Mouse (Mus musculus) liver (tissue): ENCODE measurements around the gene B4galnt2.
"Not testable (repeated sequence)": the region's sequence is repeated elsewhere in the genome, so short reads cannot be mapped to it uniquely, and the experiment has no call there.

Experiments
- DNase-seq: peaks from one replicate; pipeline ENCODE4 v3.0.0-alpha.2; 2020; ENCODE audit warnings: mixed read lengths

The B4galnt2 gene

DNA sequence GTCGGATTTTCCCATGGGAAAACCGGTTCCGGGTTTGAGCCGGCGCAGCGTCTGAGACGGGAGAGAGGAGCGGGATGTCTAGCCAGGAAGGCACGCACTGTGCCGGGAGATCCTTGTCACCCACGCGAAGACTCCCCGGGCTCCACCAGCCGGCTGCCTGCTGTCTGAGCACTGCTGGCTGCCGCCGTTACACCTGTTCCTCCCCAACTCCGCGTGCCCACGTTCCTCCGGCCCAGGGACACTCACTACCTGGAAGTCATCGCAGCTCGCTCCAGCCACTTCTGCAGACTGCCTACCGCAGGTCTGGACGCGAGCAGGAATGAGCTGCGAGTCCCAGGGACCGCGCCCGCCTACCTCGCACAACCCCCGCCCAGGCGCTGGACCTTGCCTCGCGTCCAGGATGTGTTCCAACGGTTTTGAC, at the start of gene B4galnt2:
Gene B4galnt2 (minus strand): TSS at position 321 of the 421 bp plus-strand sequence.
- DNase-seq: peak; percentile 14

DNA sequence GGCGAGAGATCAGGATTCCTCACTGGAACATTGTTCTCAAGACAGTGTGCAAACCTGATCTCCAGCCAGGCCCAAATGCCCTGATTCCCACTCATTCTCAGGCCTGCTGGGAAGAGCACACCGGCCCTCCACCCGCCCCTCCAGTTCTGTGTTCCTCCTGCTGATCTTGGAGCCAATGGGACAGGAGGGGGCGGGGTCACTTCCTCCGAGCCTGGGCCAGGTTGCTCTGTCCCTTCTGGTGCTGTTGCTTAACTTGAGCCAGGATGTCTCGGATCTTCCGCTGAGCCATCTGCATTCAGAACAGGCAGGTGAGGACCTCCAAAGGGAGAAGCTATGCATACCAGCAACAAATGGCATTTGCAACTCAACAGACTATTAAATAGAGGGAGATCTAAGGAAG, 48.6 kb upstream of the B4galnt2 start:
- no peak for DNase-seq

DNA sequence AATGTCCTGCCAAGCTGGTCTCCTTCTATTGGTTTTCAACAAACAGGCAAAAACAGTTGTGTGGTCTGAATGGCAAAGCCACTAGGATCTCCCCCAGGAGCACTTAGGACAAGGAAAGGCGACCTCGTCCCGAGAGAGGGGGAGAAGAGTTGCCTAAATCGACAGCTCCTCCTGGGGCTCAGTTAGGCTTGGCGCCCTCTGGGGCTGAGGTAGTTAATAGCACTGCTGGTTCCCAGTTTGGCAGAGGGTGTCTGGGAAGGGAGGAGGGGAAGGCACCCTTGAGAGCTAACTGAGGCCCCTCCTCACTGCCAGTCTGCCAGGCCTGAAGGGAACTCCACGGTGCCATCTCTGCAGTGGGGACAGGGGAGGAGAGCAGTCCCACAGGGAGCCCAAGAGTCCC, 44.5 kb upstream of the B4galnt2 start:
- no peak for DNase-seq

DNA sequence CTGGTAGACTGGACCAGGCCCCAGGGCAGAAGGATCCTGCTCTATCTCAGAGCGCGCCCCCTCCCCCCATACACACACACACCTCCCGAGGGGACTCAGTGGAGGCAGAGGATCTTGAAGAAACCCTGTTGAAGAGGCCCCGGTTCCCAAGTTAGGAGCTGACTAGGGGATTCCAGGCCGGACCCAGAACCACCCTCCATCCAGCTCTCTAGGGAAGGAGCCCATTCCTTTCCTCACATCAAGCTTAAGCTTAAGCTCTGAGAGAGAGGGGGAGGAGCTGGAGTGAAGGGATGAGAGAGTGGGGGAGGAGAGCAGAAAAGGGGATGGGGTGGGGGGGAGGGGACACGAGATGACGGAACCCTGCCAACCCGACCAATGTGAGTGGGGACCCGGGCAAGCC, 43.6 kb upstream of the B4galnt2 start:
- no peak for DNase-seq

DNA sequence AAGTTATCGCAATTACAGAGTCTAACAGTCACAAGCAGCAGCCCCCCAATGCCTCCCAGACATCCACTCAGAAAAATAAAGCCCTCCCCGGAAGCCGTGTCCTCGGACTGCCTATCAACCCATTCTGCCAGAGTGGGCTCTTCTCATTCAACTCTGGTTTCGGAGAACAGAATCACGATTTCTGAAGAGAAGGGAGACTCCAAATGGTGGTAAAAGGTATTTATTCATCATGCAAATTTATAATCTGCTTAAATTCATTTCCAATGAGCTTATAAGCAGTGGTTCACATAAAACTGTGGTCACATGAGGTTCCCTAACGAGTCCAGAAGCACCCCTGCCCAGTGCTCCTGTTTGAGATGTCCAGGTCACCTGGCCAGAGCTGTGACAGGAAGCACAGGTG, 42.7 kb upstream of the B4galnt2 start:
- DNase-seq: no peak

DNA sequence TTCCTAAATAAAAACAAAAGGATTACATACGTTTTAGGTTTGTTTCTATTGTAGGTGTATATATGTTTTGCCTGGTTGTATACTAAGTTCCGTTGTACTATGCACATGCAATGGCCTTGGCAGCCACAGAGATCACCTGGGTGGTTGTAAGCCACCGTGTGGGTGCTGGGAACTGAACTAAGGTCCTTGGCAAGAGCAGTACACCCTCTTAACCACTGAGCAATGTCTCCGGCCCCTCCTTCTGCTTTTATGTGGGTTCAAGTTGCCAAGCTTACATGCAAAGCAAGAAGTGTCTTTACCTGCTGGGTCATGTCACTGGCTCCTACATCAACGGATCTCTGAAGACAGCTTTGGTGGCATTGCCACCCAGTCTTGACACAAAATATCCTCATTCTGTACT, 38.6 kb upstream of the B4galnt2 start:
- no peak for DNase-seq

DNA sequence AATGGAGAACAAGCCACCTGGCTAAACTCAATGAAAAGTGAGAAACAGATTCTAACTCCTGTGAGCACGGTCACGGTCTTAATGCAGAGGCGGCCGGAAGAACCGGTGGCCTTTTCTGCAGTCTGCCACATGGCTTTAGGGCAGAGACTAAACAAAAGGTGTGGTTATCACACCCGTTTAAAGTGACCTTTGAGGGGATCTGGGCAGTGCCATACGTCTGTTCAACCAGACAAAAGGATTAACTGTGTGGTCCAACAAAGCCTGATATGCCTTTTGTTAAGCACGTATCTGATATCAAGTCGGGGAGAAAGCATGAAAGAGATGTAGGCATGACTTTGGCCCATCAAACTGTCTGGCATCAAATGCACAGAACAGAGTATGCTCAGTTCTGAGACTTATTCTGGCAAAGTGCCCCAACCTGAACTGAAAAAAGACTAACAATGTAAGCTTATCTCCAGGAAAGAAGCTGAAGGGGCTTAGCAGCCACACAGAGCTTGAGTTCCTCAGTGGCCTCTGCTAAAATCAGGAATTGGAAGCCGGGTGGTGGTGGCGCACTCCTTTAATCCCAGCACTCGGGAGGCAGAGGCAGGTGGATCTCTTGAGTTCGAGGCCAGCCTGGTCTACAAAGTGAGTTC, 31.3 kb upstream of the B4galnt2 start:
- no peak for DNase-seq

DNA sequence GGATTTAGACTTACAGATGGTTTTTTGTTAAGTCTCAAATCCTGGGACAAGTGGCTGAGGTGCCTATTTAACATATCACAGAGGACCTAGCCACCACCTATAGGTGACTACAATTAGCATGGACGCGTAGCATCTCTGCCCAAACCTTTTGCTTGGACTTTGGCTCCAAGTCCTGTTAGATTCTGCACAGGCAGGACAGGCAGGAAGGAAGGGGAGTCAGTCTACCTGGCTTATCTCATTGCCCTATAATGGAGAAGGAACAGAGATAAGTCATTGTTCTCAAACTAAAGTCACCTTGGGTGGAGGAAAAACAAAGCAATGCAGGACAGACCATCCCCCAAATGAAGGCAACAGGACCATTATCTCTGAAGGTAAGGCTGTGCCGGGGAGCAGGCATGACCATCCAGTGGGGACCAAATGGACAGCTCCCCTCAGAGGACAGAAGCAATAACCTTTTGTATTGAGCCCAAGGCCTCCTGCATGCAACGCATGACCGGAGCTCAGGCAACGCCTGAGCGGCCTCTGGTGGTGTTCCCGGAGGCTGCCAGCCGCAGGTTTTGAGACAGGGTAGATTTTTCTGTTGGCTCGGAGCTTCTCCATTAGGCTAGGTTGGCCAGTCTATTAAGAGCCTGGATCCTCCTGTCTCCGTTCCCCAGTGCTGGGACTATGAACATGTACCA, 25.3 kb upstream of the B4galnt2 start:
- DNase-seq: peak; percentile 36

DNA sequence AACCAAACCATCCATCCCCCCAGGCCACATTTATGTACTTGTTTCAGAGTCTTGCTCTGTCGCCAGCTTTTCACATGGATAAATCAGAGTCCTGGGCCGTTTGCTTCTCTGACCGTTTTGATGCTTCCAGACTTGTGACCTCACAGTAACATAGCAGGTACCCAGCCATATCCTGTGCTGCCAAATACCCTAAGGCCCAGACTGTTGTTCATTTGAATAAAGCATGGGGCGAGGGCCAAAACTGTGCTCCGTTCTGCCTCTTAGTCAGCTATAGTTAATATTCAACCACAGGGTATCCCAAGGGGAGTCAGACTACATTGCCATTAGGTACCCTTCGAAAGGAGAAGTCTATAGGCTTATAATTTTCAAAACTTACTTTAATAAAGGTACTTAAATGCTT, 21.7 kb upstream of the B4galnt2 start:
- DNase-seq: no peak

DNA sequence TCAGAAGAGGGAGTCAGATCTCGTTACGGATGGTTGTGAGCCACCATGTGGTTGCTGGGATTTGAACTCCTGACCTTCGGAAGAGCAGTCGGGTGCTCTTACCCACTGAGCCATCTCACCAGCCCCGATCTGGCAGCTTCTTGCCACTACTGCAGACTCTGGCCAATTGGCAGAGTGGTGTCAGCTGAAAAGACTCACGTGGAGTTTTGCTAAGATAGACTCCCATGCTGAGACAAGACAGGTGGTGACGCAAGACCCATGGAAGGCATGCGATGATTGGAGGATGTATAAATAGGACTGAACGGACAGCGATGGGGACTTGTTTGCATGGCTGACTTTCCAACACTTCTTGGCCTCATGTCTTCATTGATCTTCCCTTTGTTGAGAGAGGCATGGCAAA, 17.5 kb upstream of the B4galnt2 start:
- DNase-seq: not testable (repeated sequence)

DNA sequence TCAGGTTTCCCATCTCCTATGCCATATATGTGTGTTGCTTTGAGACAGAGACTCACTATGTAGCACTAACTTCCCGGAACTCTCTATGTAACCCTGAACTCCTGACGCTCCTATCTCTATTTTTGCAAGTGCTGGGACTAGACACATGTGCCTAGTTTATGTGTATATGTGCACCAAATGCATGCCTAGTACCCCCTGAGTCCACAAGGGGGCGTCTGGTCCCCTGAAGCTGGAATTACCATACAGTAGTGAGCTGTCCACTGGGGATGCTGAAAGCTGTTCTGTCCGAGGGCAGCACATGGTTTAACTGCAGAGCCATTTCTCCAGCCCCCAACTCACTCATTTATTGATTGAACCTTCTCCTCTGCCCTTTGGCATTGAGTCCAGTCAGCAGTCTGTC, 11.7 kb upstream of the B4galnt2 start:
- DNase-seq: no peak

DNA sequence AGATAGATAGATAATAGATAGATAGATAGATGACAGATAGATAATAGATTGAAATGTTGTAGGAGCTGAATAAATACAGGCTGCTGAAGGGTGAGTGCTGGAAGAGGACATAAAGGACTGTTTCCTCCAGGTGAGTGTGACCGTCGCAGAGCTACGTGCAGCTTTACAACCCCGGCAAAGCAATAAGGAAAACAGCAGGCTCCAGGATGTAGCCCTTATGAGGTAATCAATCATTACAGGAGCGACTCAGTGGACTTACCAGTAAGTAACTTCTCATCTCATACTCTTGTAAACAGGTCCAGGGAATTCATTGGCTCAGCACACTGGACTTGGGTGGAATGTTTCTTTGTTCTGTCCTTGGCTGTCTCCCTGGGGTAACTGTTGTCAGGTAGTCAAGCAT, 11.3 kb upstream of the B4galnt2 start:
- no peak for DNase-seq

DNA sequence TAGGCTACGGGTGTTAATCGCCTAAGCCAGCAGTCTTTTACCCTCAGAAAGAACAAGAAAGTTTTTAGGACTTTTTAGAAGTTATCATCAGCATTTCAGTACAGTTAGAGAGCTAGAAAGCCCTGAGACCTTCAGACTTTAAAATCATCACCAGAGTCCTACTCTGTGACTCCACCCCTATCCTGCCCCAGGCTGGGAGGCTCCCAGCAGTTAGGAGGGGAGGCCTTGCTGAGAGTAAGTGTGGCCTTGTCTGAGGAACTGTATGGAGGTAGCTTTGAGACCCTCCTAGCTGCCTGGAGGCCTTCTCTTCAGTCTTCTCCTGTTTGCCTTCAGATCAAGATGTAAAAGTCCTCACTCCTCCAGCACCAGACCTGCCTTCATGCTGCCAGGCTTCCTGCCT, 9.5 kb upstream of the B4galnt2 start:
- DNase-seq: no peak

DNA sequence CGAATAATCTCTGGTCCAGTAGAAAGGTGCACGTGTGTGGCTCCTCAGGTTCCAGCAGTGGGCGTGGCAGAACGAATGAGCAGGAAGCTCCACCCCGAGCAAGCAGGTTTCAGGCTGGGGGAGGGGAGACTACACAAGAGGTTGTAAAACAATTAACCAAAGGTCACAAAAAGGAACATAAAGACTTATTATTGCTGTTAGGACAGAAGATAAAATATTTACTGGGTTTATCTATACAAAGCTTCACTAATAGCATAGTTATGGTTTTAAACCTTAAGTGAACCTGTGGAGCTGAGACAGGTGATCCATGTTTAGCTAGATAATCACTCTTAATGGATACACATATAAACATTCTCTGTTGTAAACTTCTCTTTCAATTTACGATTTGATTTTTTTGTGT, 8.8 kb upstream of the B4galnt2 start:
- DNase-seq: not testable (repeated sequence)

DNA sequence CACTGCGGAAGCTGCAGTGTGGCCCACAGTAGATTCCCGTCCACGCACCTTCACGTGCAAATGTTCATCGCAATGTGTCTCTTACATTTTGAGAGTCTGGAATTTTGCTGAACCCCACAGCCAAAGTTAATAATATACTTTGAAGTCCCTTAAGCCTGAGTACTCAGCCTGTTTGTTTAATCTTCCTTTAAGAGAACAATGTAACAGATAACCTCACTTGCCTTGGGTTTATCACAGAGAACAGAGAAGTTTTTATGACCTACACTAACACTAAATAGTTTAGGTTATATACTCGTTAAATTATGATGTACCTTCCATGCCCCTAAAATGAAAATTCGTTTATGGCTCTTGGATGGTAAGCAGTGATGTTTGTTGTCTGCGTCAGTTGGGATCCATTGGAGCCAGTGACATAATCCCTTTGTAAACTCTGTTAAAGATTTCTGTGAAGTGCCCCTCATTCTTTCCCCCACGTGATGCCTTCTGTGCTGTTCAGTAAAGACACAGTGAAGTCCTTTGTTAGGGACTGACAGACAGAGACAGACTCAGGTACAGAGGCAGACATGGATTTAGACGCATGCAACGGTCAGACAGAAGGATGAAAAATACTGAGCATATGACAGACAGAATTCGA, 7.4 kb upstream of the B4galnt2 start:
- DNase-seq: no peak

DNA sequence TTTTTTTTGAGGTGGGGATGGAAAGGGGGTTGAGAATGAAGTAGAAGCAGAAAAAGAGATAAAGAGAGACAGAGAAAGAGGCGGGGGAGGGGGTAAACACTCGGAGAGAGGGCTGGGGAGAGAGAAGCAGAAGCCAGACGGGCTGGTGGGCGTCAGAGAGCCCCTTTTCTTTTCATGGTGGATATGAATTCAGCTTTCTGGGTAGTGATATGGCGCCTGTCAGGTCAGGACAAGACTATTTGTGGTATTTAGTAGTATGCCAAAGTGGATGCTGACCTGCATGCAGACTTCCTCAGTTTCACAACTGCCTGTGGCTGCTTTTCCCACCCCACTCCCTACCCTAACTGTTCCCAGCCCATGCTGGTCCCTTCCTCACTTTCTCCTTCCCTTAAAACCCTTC, 1.7 kb upstream of the B4galnt2 start:
- DNase-seq: no peak

DNA sequence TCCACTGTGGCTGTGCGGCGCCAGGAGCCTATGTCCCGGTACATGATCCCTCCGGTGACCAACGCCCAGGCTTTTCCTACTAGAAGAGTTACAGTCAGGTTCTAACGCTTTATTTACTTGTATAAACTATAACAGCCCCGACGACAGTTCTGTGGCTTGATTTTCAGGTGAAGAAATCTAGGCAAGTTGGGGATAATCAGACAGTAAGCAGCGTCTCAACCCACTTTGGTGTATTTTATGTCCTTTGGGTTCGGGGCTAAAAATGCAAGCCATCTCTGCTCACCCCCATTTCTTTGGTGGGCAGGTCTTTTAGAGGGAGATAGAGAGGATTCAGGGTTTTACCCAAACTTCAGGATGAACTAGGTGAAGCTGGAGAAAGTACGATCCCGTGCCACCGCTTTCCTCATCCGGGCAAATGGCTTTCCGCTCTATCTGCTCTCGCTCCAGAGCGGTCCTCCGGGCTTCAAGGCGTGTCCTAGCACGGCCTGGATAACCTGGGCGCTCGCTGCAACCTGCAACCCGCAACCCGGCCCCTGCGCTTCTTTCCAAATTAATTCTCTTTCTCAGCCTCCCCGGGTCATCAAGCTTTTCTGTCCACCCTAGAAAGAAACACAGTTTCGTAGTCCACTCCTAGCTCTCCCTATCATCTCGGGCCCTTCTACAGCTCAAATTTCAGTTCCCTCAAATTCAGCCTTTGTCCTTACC, 467 bp upstream of the B4galnt2 start:
- DNase-seq: no peak

DNA sequence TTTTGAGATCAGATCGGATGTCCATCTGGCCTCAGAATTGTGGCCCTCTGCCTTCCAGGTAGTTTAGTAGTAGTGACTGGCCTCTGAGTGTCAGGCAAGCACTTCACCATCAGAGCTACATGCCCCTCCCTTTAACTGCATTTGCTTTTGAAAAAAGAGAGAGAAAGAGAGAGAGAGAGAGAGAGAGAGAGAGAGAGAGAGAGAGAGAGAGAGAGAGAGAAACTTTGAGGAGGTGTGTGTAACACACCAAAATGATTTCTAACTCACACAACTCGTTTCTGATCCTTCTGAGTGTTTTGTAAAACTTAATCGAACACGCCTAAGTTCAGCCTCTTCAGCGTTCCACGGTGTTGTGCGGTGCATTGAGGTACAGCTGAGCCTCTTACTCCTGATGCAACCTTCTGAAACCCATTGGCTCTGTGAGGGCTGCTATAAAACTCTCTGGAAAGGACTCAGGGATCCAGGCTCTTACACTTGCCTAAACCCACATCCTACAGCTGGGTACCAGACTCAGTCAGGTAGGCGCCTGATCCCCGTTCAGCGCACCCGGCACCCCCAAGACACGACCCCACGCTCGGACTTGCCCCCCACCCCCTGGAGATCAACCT, 628 bp downstream of the B4galnt2 start:
- no peak for DNase-seq

DNA sequence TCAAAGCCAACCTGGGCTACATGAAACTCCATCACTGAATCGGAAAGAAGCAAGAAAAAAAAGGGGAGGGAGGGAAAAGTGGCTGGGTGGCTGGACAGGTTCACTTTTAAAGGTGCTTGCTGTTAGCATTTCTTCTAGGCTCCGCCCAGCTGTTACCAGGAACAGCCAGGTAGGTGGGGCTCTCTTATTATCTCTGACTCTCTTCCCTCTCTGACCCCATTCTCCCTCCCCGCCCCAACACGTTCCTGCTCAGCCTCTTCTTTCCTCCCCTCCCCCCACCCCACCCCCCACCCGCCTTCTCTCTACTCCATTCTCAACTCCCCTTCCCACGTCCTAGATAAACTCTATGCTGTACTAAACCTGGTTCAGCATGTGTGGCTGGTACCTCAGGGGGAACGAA, 3.1 kb downstream of the B4galnt2 start:
- DNase-seq: peak; percentile 36

DNA sequence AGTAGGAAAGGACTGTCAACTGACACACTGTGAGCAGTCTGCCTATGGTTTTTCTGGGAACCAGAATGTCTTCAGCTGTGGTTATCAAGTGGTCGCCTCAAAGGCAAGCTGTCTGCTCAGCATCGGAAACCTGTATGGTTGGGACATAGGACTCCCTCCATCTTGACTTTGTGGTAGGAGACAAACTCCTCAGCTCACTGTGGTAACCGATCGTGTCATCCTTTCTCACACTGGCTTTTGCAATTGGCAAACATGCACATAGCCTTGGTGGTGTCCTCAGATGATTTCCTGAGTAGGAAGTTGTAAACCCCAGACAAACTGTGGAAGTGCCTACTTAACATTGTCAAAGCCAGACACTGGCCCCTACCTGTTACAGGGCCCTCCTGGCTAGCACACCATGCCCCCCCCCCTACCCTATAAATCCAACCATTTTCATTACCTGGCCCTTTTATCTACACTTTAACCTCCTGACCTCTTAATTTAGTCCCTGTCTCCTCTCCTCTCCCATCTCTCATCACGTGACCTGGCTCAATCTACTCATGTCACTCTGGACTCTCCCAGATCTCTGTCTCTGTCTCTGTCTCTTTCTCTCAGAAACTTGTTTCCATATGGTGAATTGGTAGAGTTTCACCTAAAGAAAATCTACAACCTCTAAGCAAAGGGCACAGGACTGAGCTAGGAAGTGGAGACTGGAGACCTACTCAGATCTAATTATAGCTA, 6.7 kb downstream of the B4galnt2 start:
- no peak for DNase-seq

DNA sequence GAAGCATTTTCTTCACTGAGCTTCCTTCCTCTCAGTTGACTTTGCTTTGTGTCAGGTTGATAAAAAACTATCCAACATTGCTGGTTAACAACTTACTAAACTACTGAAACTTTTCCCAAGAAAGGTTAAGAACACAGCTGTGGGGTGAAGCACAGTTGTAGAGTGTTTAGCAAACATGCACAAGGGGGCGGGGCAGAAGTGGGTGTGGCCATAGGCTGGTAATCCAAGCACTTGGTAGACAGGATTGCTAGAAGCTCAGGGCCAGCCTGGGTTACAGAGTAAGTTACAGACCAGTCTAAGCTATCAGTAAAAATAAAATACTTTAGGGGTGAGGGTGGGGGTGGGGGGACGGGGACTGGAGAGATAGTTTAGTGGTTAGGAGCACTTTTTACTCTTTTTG, 10.4 kb downstream of the B4galnt2 start:
- DNase-seq: peak; percentile 27

DNA sequence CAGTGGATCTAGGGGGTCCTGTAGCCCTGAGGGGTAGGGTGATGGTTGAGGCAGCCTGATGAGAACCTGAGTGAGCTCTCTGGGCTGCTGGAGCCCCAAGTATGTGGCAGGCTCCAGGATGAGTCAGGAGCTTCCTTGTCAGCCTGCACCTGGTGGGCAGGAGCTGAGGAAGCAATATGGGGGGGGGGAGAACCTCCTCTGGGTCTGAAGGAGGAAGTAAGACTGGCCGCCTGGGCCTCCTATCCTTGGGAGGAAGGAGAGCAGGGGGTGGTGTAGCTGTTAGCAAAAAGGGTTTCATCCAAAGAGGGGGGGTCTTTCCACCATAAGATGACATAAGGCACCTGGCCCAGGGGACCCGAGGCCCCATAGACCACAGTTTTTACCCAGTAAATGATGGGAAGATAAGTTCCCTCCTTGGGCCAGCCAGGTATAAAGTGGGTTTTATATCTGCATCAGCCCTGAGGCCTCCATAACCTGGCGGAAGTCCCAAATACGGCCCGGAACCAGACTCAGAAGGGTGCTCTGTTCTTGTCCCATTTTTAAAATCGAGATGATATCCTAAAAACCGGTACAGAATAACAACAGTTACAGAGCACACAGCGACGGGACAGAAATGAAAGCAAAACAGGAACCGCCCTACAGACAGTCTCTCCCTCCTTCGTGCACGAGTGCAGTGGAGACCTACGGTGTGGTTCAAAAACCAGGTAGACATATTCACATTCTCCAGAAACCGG, 18.1 kb downstream of the B4galnt2 start:
- no peak for DNase-seq
